Mouse (Mus musculus) E14TG2a.4 (cell line): ENCODE results near the gene Cldn19.
"Not testable (repeated sequence)": the region's sequence is repeated elsewhere in the genome, so short reads cannot be mapped to it uniquely, and the experiment has no call there.

Experiments used
- CTCF ChIP-seq: conservative IDR thresholded peaks from 2 replicates; pipeline ENCODE4 v1.5.1; 2014; ENCODE audit warnings: low read length
- NANOG ChIP-seq: IDR thresholded peaks from 2 replicates; pipeline ENCODE4 v1.6.1; 2014; ENCODE audit warnings: borderline replicate concordance, low read length, mixed read lengths
- POU5F1 ChIP-seq: IDR thresholded peaks from 2 replicates; pipeline ENCODE4 v1.6.1; 2014; ENCODE audit warnings: low read length, borderline replicate concordance

DNA sequence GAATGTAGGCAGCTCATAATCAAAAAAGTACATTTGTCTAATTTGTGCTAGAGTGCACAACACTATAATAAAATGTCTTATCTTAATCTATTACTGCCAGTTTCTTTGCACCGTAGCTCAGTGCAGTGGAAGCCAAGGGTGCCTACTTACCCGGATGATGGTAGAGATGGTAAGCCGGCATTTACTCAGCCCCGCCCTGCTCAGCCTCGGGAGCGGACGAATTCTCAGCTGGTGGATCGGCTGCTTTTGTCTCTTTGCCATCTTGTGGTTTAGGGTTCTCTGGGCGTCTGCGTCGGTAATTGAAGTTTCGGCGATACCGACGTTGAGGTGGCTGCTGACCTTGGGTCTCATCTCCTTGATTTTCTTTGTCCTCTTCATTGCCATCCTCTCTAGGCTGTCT is 23.6 kb downstream of the Cldn19 start:
- not testable (repeated sequence) for TF ChIP-seq POU5F1, CTCF, NANOG
